Mouse (Mus musculus) limb, embryonic 11.5 days (tissue): ENCODE data around the gene Cipc. TPM values are rescaled to one million over a fixed set of nuclear protein-coding genes. Genes with fewer than 3 reads are reported as not detected.

Experiments used
- ATAC-seq: fragments of 200-750 bp; cut with Nextera tagmentation; 2 replicates; pipeline ENCODE4 v1.8.0; 2017; ENCODE audit warnings: low read depth; ENCODE audit not compliant: insufficient number of reproducible peaks, low FRiP score, low TSS enrichment
- DNase-seq: peaks from one replicate; pipeline ENCODE4 v3.0.0-alpha.2; 2015; ENCODE audit warnings: low spot score
- H3K27ac ChIP-seq: fragments of 300-500 bp; sonication (generic); replicated peaks from 2 replicates; pipeline ENCODE4 v1.5.1; 2014; ENCODE audit warnings: low read depth, mild to moderate bottlenecking, low read length
- H3K27me3 ChIP-seq: fragments of 300-500 bp; sonication (generic); 2 replicates; pipeline ENCODE4 v1.6.1; 2014; ENCODE audit warnings: mild to moderate bottlenecking, low read length, mixed read lengths; ENCODE audit not compliant: control insufficient read depth, insufficient read depth
- H3K36me3 ChIP-seq: fragments of 300-500 bp; sonication (generic); 2 replicates; pipeline ENCODE4 v1.6.1; 2014; ENCODE audit warnings: mild to moderate bottlenecking, low read length, moderate library complexity, mixed read lengths; ENCODE audit not compliant: control insufficient read depth, insufficient read depth
- H3K4me1 ChIP-seq: fragments of 300-500 bp; sonication (generic); 2 replicates; pipeline ENCODE4 v1.6.1; 2014; ENCODE audit warnings: low read length, mixed read lengths; ENCODE audit not compliant: control insufficient read depth, insufficient read depth
- H3K4me2 ChIP-seq: fragments of 300-500 bp; sonication (generic); 2 replicates; pipeline ENCODE4 v1.6.1; 2014; ENCODE audit warnings: low read depth, mild to moderate bottlenecking, moderate library complexity; ENCODE audit not compliant: severe bottlenecking
- H3K4me3 ChIP-seq: fragments of 300-500 bp; sonication (generic); 2 replicates; pipeline ENCODE4 v1.5.1; 2014; ENCODE audit warnings: low read depth, low read length
- H3K9ac ChIP-seq: fragments of 300-500 bp; sonication (generic); 2 replicates; pipeline ENCODE4 v1.6.1; 2014; ENCODE audit warnings: mild to moderate bottlenecking, low read length
- H3K9me3 ChIP-seq: fragments of 300-500 bp; sonication (generic); 2 replicates; pipeline ENCODE4 v1.6.1; 2016; ENCODE audit warnings: low read length; ENCODE audit not compliant: control insufficient read depth
- WGBS: fragments of 180-500 bp; shearing (Covaris S2); extraction: QIAGEN DNeasy Blood & Tissue Kit; methylation state at CpG from one replicate; pipeline ENCODE4 v1.1.7; 2014; 5-methylcytosine and 5-hydroxymethylcytosine counted together
- polyA plus RNA-seq: library from polyadenylated mRNA; unstranded; fragments of >200 nt; fragmentation: Nextera tagmentation; extraction: Ambion mirVana; gene quantifications from 2 replicates; pipeline ENCODE4 v1.2.1, GENCODE M21; 2014

Cipc gene
- polyA plus RNA-seq, 1 experiment from 2014 or later, result 31.3 TPM

DNA sequence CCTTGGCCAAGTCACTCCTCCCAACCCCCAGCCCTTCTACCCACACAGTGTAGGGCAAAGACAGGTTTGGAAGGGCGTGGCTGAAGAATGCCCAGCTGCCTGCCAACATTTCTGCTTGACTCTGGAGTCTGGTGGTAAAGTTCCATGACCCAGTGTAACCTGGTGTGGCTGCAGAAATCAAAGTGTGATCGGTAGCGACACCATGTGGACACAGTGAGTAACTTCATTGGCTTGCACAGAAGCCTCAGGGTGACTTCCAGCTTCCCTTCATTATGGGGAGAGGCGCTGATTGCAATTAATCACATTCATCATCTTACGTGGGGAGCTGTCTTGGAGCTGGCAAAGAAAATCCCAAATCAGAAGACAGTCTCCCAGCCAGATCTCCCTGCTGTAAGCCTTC lies 23.0 kb upstream of the Cipc start:
- peak; percentile 80 for DNase-seq
- Histone ChIP-seq H3K27ac (no peak overlapping the region), H3K4me1 (peaks cover 2% of the 10 kb centered on the region; the same call in 1 of the 2 replicates), H3K4me2 (no peak overlapping the region), H3K9me3 (no peaks in the 10 kb centered on the region), H3K36me3 (no peaks in the 10 kb centered on the region), H3K4me3 (no peak overlapping the region), H3K27me3 (no peaks in the 10 kb centered on the region), H3K9ac (0 out of 2 replicates have a peak overlapping the region, but pooled peaks have one; percentile 17)
- no peak for ATAC-seq
- WGBS, result 5% methylated on average over 5 of the region's 5 CpGs

DNA sequence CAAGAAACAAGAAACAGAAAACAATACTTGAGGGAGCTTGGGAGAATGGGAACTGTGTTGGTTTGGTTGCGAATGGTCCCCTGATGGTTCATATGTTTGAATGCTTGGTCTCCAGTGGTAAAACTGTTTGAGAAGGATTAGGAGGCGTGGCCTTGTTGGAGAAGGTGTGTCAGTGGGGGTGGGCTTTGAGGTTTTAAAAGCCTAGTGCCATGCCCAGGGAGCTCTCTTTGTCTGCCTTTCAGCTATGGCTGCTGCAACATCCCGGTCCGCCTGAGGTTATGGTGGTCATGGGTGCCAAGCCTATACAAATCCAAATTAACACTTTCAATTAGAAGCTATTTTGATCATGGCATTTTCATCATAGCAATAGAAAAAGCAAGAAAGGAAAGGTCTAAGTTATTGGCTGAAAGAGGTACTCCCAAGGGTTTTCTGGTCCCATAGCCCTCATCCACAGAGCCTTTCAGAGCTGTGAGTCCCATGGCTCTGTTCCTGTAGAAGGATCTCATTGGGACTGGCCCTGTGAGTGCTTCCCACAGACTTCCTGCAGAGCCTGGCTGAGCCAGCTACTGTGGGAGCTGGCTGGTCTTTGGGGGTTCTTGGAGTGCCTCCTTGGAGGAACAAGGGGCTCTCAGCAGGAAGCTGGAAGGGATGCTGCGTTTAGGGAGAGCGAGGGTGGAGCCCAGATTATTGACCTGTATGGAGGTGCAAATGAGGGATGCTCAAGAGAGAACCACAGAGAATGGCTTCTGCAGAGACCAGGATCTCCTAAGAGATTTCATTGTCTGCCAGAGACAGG lies 15.7 kb upstream of the Cipc start:
- no peak overlapping the region for H3K4me3 ChIP-seq
- no peak for ATAC-seq
- H3K4me2 ChIP-seq, result no peak overlapping the region
- WGBS, result 73% methylated on average over 6 of the region's 6 CpGs
- H3K4me1 ChIP-seq, result no peaks in the 10 kb centered on the region
- peaks cover 2% of the 10 kb centered on the region; the same call in 1 of the 2 replicates for H3K9me3 ChIP-seq
- no peaks in the 10 kb centered on the region for H3K27me3 ChIP-seq
- no peak for DNase-seq
- no peaks in the 10 kb centered on the region for H3K36me3 ChIP-seq
- no peak overlapping the region for H3K9ac ChIP-seq
- H3K27ac ChIP-seq, result no peak overlapping the region

DNA sequence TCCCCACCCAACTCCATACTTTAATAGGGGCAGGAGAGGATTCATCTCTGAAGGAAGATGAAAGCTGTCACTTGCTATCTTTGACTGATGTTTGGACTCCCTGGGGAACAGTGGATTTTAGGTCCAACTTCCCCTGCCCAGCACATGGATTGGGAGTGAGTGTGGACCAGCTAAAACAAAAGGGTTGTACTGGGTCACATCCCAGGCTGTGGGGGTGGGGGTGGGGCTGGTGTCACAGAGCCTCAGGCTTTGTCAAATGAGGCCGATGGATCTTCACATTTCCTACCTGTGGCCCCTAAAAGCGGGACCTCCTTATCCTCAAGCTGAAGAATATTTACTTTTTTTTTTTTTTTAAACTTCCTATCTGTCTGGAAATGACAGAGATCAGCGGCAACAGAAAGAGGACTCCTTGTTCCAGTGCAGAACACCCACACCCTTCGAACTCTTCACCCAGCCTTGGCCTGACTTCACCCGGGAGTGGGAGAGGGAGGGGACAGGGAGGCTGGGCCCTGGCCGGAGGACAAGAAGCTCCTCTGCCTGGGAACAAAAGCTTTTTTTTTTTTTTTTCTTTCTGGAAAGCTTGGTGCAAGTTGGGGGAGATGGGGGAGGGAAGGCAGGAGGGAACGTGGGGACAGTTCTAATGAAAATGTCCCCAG lies 14.8 kb upstream of the Cipc start:
- Histone ChIP-seq H3K27ac (no peak overlapping the region), H3K36me3 (no peaks in the 10 kb centered on the region), H3K4me2 (no peak overlapping the region), H3K27me3 (no peaks in the 10 kb centered on the region), H3K4me1 (no peaks in the 10 kb centered on the region), H3K9ac (no peak overlapping the region), H3K9me3 (peaks cover 2% of the 10 kb centered on the region; the same call in 1 of the 2 replicates), H3K4me3 (no peak overlapping the region)
- ATAC-seq (no peak), DNase-seq (no peak)
- WGBS, result 34% methylated on average over 7 of the region's 7 CpGs

- Histone ChIP-seq H3K27me3 (no peaks in the 10 kb centered on the region), H3K4me2 (no peak overlapping the region), H3K4me1 (no peaks in the 10 kb centered on the region), H3K9me3 (peaks cover 2% of the 10 kb centered on the region; the same call in 1 of the 2 replicates), H3K4me3 (no peak overlapping the region), H3K36me3 (no peaks in the 10 kb centered on the region), H3K9ac (no peak overlapping the region), H3K27ac (no peak overlapping the region)
- WGBS, result 27% methylated on average over 6 of the region's 6 CpGs
- DNase-seq, result no peak
- no peak for ATAC-seq
Observed at GRCm38 (mm10) chr12:86932575-86932952, 14.3 kb upstream of the Cipc start.

GRCm38 (mm10) chr12:86934748-86935147 lies 12.1 kb upstream of the Cipc start:
- WGBS, result 71% methylated on average over 1 of the region's 1 CpGs
- no peak overlapping the region for H3K4me3 ChIP-seq

DNA sequence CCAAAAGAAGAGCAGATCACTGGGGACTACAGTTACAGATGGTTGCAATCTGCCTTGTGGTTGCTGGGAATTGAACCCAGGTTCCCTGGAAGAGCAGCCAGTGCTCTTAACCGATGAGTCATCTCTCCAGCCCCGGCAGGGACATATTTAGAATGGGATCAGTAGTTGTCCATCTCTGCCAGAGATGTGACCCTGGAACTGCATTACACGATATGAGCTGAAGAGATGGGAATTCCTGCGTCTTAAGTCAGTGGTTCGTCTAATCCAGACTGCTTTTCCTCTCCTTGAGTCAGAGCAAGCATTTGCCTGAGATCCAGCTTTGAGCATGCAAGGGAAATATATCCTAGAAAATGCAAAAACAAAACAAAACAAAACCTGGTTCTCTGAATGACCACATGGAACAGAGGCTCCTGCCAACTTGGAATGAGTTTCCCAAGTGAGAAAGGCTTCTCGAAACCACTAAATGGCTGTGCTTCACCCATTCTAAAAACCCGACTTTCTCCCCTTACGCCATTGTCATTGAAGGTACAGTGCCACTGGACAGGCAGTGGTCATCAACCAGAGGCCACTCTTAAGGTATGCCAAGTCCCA lies 11.1 kb upstream of the Cipc start:
- no peaks in the 10 kb centered on the region for H3K27me3 ChIP-seq
- H3K9ac ChIP-seq, result no peak overlapping the region
- no peak overlapping the region for H3K4me2 ChIP-seq
- 83% methylated on average over 8 of the region's 8 CpGs for WGBS
- no peaks in the 10 kb centered on the region for H3K4me1 ChIP-seq
- ATAC-seq (no peak), DNase-seq (no peak)
- H3K27ac ChIP-seq, result no peak overlapping the region
- H3K9me3 ChIP-seq, result no peaks in the 10 kb centered on the region; the same call in 1 of the 2 replicates
- H3K36me3 ChIP-seq, result no peaks in the 10 kb centered on the region
- H3K4me3 ChIP-seq, result no peak overlapping the region

More at GRCm38 (mm10) chr12:86934748-86935147, 12.1 kb upstream of the Cipc start:
- no peaks in the 10 kb centered on the region for H3K27me3 ChIP-seq
- ATAC-seq (no peak), DNase-seq (no peak)
- H3K27ac ChIP-seq, result no peak overlapping the region
- no peaks in the 10 kb centered on the region for H3K36me3 ChIP-seq
- no peak overlapping the region for H3K4me2 ChIP-seq
- no peak overlapping the region for H3K9ac ChIP-seq
- H3K4me1 ChIP-seq, result no peaks in the 10 kb centered on the region
- peaks cover 2% of the 10 kb centered on the region; the same call in 1 of the 2 replicates for H3K9me3 ChIP-seq

- H3K36me3 ChIP-seq, result no peaks in the 10 kb centered on the region
- no peak overlapping the region for H3K9ac ChIP-seq
- H3K27me3 ChIP-seq, result no peaks in the 10 kb centered on the region
- H3K4me1 ChIP-seq, result no peaks in the 10 kb centered on the region
- ATAC-seq, result no peak
- no peak overlapping the region for H3K27ac ChIP-seq
- no peak for DNase-seq
- no peaks in the 10 kb centered on the region for H3K9me3 ChIP-seq
- H3K4me2 ChIP-seq, result no peak overlapping the region
- WGBS, result 83% methylated on average over 11 of the region's 11 CpGs
- H3K4me3 ChIP-seq, result no peak overlapping the region
Observed at GRCm38 (mm10) chr12:86936587-86937343, 10.1 kb upstream of the Cipc start.

DNA sequence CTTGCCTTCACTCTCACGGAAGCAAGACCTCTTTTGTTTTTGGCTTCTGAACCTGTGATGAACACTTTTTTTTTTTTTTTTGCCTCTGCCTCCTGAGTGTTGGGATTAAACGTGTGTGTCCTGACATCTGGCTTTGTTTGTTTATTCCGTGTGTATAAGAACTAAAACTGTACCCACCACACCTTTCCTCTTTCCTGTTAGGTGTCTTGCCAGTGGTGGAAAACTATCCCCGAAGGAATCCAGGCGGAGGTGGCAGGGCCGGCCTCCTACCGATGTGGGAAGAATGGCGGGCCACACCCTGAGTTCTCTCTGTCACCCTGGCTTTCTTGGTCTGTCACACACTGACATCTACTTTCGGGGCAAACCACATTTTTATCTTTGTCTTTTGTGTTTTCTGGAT lies 8.3 kb upstream of the Cipc start:
- Histone ChIP-seq H3K9me3 (no peaks in the 10 kb centered on the region), H3K27ac (no peak overlapping the region), H3K27me3 (no peaks in the 10 kb centered on the region), H3K4me3 (no peak overlapping the region), H3K4me1 (no peaks in the 10 kb centered on the region), H3K36me3 (no peaks in the 10 kb centered on the region), H3K9ac (no peak overlapping the region), H3K4me2 (no peak overlapping the region)
- ATAC-seq, result no peak
- 78% methylated on average over 9 of the region's 9 CpGs for WGBS
- DNase-seq, result no peak
